Mouse (Mus musculus): ENCODE data around the gene Auts2. TPM values are rescaled to one million over a fixed set of nuclear protein-coding genes. Genes with fewer than 3 reads are reported as not detected.

The Auts2 gene
- total RNA-seq, 1 experiment = 9.9 TPM

DNA sequence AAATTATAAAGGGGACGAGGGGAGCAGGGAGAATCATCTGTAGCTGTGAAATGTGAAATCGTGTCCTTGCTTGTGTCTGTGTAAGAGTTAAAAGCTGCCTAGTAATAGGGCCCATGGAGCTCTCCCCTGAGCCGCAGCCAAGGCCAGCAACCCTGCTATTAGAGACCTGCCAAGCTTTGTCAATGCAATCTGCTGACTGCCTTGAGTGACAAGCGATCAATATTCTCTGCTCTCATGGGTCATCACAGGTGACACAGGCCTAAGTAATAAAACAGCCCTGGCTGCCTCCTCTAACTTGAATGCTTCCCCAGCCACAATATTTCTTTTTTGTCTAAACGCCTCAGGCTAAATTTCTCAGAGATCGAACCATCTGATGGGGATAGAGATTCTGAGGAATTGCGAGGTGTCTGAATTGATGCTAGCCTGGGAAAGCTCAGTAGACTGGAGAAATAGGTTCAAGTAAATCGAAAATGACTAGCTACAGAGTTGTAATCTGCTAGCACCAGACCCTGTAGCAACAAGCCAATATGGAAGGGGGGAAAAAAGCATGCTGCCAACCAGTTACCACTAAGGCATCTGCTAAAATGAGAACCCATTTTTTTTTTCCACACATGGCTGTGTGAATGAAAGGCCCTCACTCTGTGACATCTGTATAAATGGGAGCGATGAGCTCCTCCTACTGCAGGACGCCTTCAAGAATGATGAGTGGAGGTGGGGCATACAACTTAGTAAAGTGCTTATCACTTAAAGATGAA is 453.5 kb downstream of the Auts2 start:
- Histone ChIP-seq H3K36me3 (ENCODE audit: control insufficient read depth, insufficient read depth, low read length, poor library complexity, severe bottlenecking) (no peaks in the 10 kb centered on the region), H3K4me3 (ENCODE audit: insufficient read depth in 1 of 2, low read depth in 1 of 2, low read length in 2 of 2, poor library complexity in 1 of 2, severe bottlenecking in 1 of 2) (no peak overlapping the region), H3K9ac (ENCODE audit: insufficient read depth, low read depth, low read length, poor library complexity, severe bottlenecking) (no peak overlapping the region), H3K9me3 (ENCODE audit: control insufficient read depth, insufficient read depth, low read depth, low read length) (no peaks in the 10 kb centered on the region), H3K4me1 (ENCODE audit: control insufficient read depth in 2 of 2, insufficient read depth in 2 of 2, low read length in 2 of 2, poor library complexity in 1 of 2) (no peaks in the 10 kb centered on the region), H3K27ac (ENCODE audit: insufficient read depth, low read depth, low read length, poor library complexity, severe bottlenecking) (no peak overlapping the region)
- TF ChIP-seq CHD2 (IDR thresholded peaks at IDR 0.05; ENCODE audit: low read depth, low read length) = no peak
- no peak for TF ChIP-seq ZC3H11A (IDR thresholded peaks at IDR 0.05; ENCODE audit: borderline replicate concordance, low read depth, low read length)
- no peak for TF ChIP-seq HCFC1 (IDR thresholded peaks at IDR 0.05; ENCODE audit: borderline replicate concordance, insufficient read depth, low read length)
- TF ChIP-seq MAFK (IDR thresholded peaks at IDR 0.05; ENCODE audit: insufficient read depth, low read depth, low read length) = no peak
- no peak for TF ChIP-seq ZNF384 (IDR thresholded peaks at IDR 0.05; ENCODE audit: low read depth, low read length)
- DNase-seq (ENCODE audit: low read depth, low spot score) = no peak
- in situ Hi-C loops (cut with MboI; ENCODE audit: low sequenced_read_pairs in 2 of 2, unreplicated experiment in 2 of 2) = no loop called here

DNA sequence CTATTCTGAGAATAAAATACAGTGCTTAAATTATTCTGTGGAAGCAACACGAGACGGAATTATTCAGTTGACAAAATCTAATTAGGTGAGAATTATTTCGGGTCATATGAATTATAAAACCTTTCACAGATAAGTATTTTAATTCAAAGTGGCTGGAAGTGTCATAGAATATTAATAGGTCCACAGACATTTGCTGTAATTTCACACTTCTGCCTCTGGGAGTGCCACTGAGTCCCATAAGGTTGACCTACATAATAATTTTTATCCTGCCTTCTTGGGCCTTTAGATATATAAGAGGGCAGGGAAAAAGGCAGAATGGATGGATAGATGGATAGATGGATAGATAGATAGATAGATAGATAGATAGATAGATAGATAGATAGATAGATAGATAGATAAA is 454.6 kb downstream of the Auts2 start:
- in situ Hi-C loops (cut with MboI; ENCODE audit: low sequenced_read_pairs in 2 of 2, unreplicated experiment in 2 of 2) = no loop called here

DNA sequence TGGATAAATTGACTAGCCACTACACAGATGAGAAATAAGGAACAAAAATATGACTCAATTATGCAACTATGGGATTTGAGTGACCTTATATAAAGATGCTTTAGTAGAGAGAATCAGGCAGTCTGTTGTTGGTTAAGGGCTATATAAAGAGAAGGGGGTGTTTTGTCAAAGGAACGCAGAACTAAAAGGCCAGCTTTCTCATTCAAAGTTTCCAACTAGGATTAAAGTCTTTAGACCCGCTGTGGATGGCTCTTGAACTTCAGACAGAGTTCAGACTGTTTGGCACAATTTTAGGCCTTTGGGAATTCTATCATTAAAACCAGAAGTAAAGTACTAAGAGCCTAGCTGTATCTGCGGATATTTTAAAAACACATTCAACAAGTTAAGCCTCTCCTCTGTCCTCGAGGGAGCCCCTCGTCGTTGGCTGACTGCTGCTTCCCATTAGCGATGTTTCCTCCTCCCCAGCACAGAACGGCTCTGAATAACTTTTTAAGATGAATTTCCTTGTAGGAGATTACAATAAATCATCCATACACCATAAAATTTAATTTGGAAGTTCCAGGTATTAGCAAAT is 459.3 kb downstream of the Auts2 start:
- Histone ChIP-seq H3K9ac (ENCODE audit: insufficient read depth, low read depth, low read length, poor library complexity, severe bottlenecking) (no peak overlapping the region), H3K4me3 (ENCODE audit: insufficient read depth in 1 of 2, low read depth in 1 of 2, low read length in 2 of 2, poor library complexity in 1 of 2, severe bottlenecking in 1 of 2) (no peak overlapping the region), H3K27ac (ENCODE audit: insufficient read depth, low read depth, low read length, poor library complexity, severe bottlenecking) (no peak overlapping the region), H3K4me1 (ENCODE audit: control insufficient read depth in 2 of 2, insufficient read depth in 2 of 2, low read length in 2 of 2, poor library complexity in 1 of 2) (no peaks in the 10 kb centered on the region), H3K9me3 (ENCODE audit: control insufficient read depth, insufficient read depth, low read depth, low read length) (no peaks in the 10 kb centered on the region), H3K36me3 (ENCODE audit: control insufficient read depth, insufficient read depth, low read length, poor library complexity, severe bottlenecking) (no peaks in the 10 kb centered on the region)
- TF ChIP-seq ZC3H11A (IDR thresholded peaks at IDR 0.05; ENCODE audit: borderline replicate concordance, low read depth, low read length) = no peak
- TF ChIP-seq ZNF384 (IDR thresholded peaks at IDR 0.05; ENCODE audit: low read depth, low read length) = no peak
- no peak for TF ChIP-seq MAFK (IDR thresholded peaks at IDR 0.05; ENCODE audit: insufficient read depth, low read depth, low read length)
- no peak for TF ChIP-seq CHD2 (IDR thresholded peaks at IDR 0.05; ENCODE audit: low read depth, low read length)
- TF ChIP-seq HCFC1 (IDR thresholded peaks at IDR 0.05; ENCODE audit: borderline replicate concordance, insufficient read depth, low read length) = no peak
- in situ Hi-C loops (cut with MboI; ENCODE audit: low sequenced_read_pairs in 2 of 2, unreplicated experiment in 2 of 2) = no loop called here
- DNase-seq (ENCODE audit: low read depth, low spot score) = no peak

More for the DNA sequence above, 454.6 kb downstream of the Auts2 start:
- H3K36me3 ChIP-seq (ENCODE audit: control insufficient read depth, insufficient read depth, low read length, poor library complexity, severe bottlenecking) = no peaks in the 10 kb centered on the region
- TF ChIP-seq ZC3H11A (IDR thresholded peaks at IDR 0.05; ENCODE audit: borderline replicate concordance, low read depth, low read length) = no peak
- TF ChIP-seq HCFC1 (IDR thresholded peaks at IDR 0.05; ENCODE audit: borderline replicate concordance, insufficient read depth, low read length) = no peak
- TF ChIP-seq MAFK (IDR thresholded peaks at IDR 0.05; ENCODE audit: insufficient read depth, low read depth, low read length) = no peak
- no peak for TF ChIP-seq ZNF384 (IDR thresholded peaks at IDR 0.05; ENCODE audit: low read depth, low read length)
- TF ChIP-seq CHD2 (IDR thresholded peaks at IDR 0.05; ENCODE audit: low read depth, low read length) = no peak
- no peak for DNase-seq (ENCODE audit: low read depth, low spot score)
- H3K9ac ChIP-seq (ENCODE audit: insufficient read depth, low read depth, low read length, poor library complexity, severe bottlenecking) = no peak overlapping the region
- no peak overlapping the region for H3K27ac ChIP-seq (ENCODE audit: insufficient read depth, low read depth, low read length, poor library complexity, severe bottlenecking)
- H3K4me1 ChIP-seq (ENCODE audit: control insufficient read depth in 2 of 2, insufficient read depth in 2 of 2, low read length in 2 of 2, poor library complexity in 1 of 2) = no peaks in the 10 kb centered on the region
- H3K4me3 ChIP-seq (ENCODE audit: insufficient read depth in 1 of 2, low read depth in 1 of 2, low read length in 2 of 2, poor library complexity in 1 of 2, severe bottlenecking in 1 of 2) = no peak overlapping the region
- no peaks in the 10 kb centered on the region for H3K9me3 ChIP-seq (ENCODE audit: control insufficient read depth, insufficient read depth, low read depth, low read length)

DNA sequence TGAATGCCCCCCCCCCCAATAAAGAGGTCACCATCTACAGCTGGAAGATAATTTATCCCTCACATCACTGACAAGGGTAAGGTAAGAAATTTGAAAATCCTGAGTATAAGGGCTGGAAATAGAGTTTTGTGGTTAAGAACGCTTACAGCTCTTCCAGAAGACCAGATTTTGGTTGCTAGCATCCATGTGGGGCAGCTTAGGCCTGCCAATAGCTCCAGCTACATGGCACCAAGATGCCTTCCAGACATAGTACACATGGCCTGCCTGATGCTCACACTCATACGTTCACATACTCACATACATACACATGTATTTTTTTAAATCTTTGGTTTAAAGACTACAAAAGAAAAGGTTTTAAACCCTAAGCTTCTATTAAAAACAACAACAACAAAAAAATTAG is 467.2 kb downstream of the Auts2 start:
- H3K9ac ChIP-seq (ENCODE audit: insufficient read depth, low read depth, low read length, poor library complexity, severe bottlenecking) = no peak overlapping the region
- H3K4me3 ChIP-seq (ENCODE audit: insufficient read depth in 1 of 2, low read depth in 1 of 2, low read length in 2 of 2, poor library complexity in 1 of 2, severe bottlenecking in 1 of 2) = no peak overlapping the region
- H3K36me3 ChIP-seq (ENCODE audit: control insufficient read depth, insufficient read depth, low read length, poor library complexity, severe bottlenecking) = no peaks in the 10 kb centered on the region
- in situ Hi-C loops (cut with MboI; ENCODE audit: low sequenced_read_pairs in 2 of 2, unreplicated experiment in 2 of 2) = no loop called here
- no peaks in the 10 kb centered on the region for H3K4me1 ChIP-seq (ENCODE audit: control insufficient read depth in 2 of 2, insufficient read depth in 2 of 2, low read length in 2 of 2, poor library complexity in 1 of 2)
- TF ChIP-seq MAFK (IDR thresholded peaks at IDR 0.05; ENCODE audit: insufficient read depth, low read depth, low read length) = no peak
- no peak for TF ChIP-seq ZNF384 (IDR thresholded peaks at IDR 0.05; ENCODE audit: low read depth, low read length)
- no peak for TF ChIP-seq CHD2 (IDR thresholded peaks at IDR 0.05; ENCODE audit: low read depth, low read length)
- no peak for TF ChIP-seq HCFC1 (IDR thresholded peaks at IDR 0.05; ENCODE audit: borderline replicate concordance, insufficient read depth, low read length)
- no peak for TF ChIP-seq ZC3H11A (IDR thresholded peaks at IDR 0.05; ENCODE audit: borderline replicate concordance, low read depth, low read length)
- no peak for DNase-seq (ENCODE audit: low read depth, low spot score)
- no peak overlapping the region for H3K27ac ChIP-seq (ENCODE audit: insufficient read depth, low read depth, low read length, poor library complexity, severe bottlenecking)
- no peaks in the 10 kb centered on the region for H3K9me3 ChIP-seq (ENCODE audit: control insufficient read depth, insufficient read depth, low read depth, low read length)
